ENCODE assay signal across 8 mouse cellular contexts in the genomic region with DNA sequence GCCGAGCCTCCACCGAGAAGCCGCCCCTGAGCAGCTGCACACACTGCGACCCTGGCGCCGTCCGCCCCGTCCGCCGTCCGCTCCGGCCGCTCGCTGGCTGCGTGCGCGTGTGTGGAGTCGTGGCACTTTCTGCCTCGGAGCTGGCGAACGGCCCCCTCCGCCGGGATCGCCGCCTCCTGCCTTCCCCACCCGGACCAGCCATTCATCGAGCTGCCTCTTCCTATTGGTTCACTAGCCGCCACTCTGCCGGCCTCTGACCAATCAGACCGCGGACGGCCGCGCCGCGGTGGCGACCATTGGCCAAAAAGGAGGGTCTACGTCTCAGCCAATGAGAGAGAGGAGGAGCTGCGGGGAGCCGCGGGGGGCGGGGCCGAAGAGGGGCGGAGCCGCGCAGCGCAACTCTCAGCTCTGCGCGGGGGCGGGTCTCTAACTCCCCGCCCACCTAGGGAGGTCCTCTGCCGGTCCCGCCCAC. TPM values are rescaled to one million over a fixed set of nuclear protein-coding genes. Genes with fewer than 3 reads are reported as not detected.
DNase-seq lines count a peak whose midpoint lies in the region; ATAC-seq lines count a peak whose summit lies in the region.

Rrbp1 (minus strand) TSS at position 184 of the 472 bp plus-strand sequence.

- DNase-seq in adipocyte (ENCODE audit: low spot score) = peak; percentile 98
- peak; percentile 97 for DNase-seq in embryo, embryonic 10 days (ENCODE audit: low spot score)
- DNase-seq in gastrocnemius, postnatal 10 days = peak; percentile 98
- peak; percentile 97 for DNase-seq in induced T-regulatory cell, adult 2 months (ENCODE audit: low read depth)
- peak; percentile 99 for DNase-seq in left cerebral cortex, adult 9 months (ENCODE audit: low spot score in 2 of 2)
- DNase-seq in right cerebral cortex, postnatal 14 days = peak; percentile 99
- DNase-seq in urinary bladder, postnatal 36 days (ENCODE audit: low spot score in 2 of 2) = peak; percentile 97 to 98

- peak; percentile 79 for ATAC-seq in megakaryocyte progenitor cell, adult 5-6 weeks (replicated peaks; ENCODE audit: poor library complexity)

RNA-seq across cellular contexts. Expression of gene Rrbp1, which starts in this region (rescaled TPM):
- 100 to 1,000 TPM; 119 to 189 TPM for total RNA-seq in gastrocnemius, postnatal 10 days (2021)
- total RNA-seq in megakaryocyte progenitor cell, adult 5-6 weeks (2015) = 178 and 204 TPM in 2 replicates
- total RNA-seq in megakaryocyte progenitor cell, adult 5-6 weeks (2017) = 187 and 234 TPM in 2 replicates

Comparison
In these comparisons a context has a peak if more than half of its experiments do, and no peak if none do; other contexts are left out.
1. Peak in every context shown above with its lines: DNase-seq and ATAC-seq.